Mouse (Mus musculus): ENCODE data around the gene Itpkb.

- no peak for TF ChIP-seq GATA1 (IDR thresholded peaks at IDR 0.05; ENCODE audit: borderline replicate concordance, low read length)
- TF ChIP-seq FLI1 (IDR thresholded peaks at IDR 0.05; ENCODE audit: low read length) = no peak
These were observed 27.6 kb downstream of the Itpkb start for GRCm38 (mm10) chr1:180357893-180358331.

Data from megakaryocyte, embryonic 14.5 days (primary cell).